Mouse (Mus musculus): ENCODE results near the gene Slc6a16.

Slc6a16 gene

GRCm38 (mm10) chr7:45312686-45313453 is 72.0 kb downstream of the Slc6a16 start:
- no peak for DNase-seq (ENCODE audit: low spot score)

- DNase-seq (ENCODE audit: low spot score): no peak
Measured at GRCm38 (mm10) chr7:45313495-45313894, 72.6 kb downstream of the Slc6a16 start.

- no peak for DNase-seq (ENCODE audit: low spot score)
Measured at GRCm38 (mm10) chr7:45315182-45315701, 74.4 kb downstream of the Slc6a16 start.

GRCm38 (mm10) chr7:45316536-45316935 is 75.7 kb downstream of the Slc6a16 start:
- DNase-seq (ENCODE audit: low spot score): no peak

GRCm38 (mm10) chr7:45322245-45322644 is 81.4 kb downstream of the Slc6a16 start:
- no peak for DNase-seq (ENCODE audit: low spot score)
